ENCODE assay signal across 9 mouse cellular contexts in the genomic region with DNA sequence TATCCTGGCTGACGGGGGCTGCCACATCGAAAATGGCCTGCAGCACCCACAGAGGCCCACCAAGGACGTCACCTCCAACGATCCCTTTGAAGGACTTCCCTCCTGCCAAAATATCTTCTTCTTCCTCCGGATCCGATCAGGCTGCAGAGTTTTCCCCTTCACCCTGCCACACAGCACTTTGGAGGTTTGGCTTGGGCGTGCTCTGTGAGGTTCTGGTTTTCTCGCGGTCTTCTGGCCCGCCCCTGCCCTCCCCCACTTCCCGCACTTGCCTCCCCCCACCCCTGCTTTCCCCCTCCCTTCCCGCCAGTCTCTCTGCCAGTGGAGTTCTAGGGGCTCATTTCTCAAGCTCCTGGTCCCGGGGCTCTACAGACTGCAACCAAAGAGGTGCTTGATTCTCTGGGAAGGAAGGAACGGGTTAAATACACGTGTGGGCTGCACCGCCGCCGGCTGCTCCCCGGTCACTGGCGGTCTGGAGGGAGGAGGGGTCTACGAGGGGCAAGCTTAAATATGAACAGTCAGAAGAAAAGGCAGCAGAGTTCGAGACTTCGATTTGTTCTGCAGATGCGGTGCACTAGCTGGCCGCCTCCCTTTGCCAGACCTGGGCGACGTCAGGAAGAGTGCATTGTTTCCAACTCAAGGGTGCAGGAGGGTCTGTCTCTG. TPM values are rescaled to one million over a fixed set of nuclear protein-coding genes. Genes with fewer than 3 reads are reported as not detected.
DNase-seq lines count a peak whose midpoint lies in the region; ATAC-seq and TF ChIP-seq lines count a peak whose summit lies in the region.
"Had no signal": no experiment of that assay in that cellular context is flagged by ENCODE, and none has a peak within 500 bp of the region (broad histone marks: within the 10 kb centered on the region; RNA-seq: fewer than 3 reads in every experiment).

A gene (minus strand): TSS at position 363 of the 660 bp plus-strand sequence.

- no peak for TF ChIP-seq POLR2A in limb, embryonic 14.5 days (IDR thresholded peaks at IDR 0.05; ENCODE audit: borderline replicate concordance, extremely low read depth, insufficient read depth, insufficient read length)

- H3K9ac ChIP-seq in heart, embryonic 14.5 days (ENCODE audit: low read length) = peak within 1 kb of the TSS; percentile 62
- H3K9ac ChIP-seq in limb, embryonic 14.5 days (ENCODE audit: low read depth, low read length, severe bottlenecking) = peak within 1 kb of the TSS; percentile 32
- H3K9ac ChIP-seq: liver, embryonic 15.5 days had no signal

- H3K36me3 ChIP-seq in heart, embryonic 14.5 days (ENCODE audit: control insufficient read depth, insufficient read depth, low read length) = no peaks in the 10 kb centered on the region
- H3K36me3 ChIP-seq in limb, embryonic 14.5 days (ENCODE audit: control insufficient read depth, insufficient read depth, low read length) = no peaks in the 10 kb centered on the region
- H3K36me3 ChIP-seq: liver, embryonic 15.5 days had no signal

- peaks cover 22 to 38% of the 10 kb centered on the region in 2 experiments; a peak in 3 of 4 replicates for H3K4me1 ChIP-seq in heart, embryonic 14.5 days (ENCODE audit: control insufficient read depth in 2 of 2, insufficient read depth in 2 of 2, low read length in 2 of 2)
- H3K4me1 ChIP-seq in limb, embryonic 14.5 days (ENCODE audit: control insufficient read depth, insufficient read depth, low read length) = peaks cover 29% of the 10 kb centered on the region
- H3K4me1 ChIP-seq: liver, embryonic 15.5 days had no signal

- ATAC-seq in heart, embryonic 14.5 days (ENCODE audit: insufficient number of reproducible peaks, insufficient read depth, low FRiP score, low read depth) = no peak
- peak; percentile 70 for ATAC-seq in limb, embryonic 14.5 days (ENCODE audit: low FRiP score, low read depth)
- ATAC-seq in granulocyte monocyte progenitor cell, adult 5-6 weeks (replicated peaks; ENCODE audit: poor library complexity, severe bottlenecking) = no peak

- H3K27me3 ChIP-seq in heart, embryonic 14.5 days (ENCODE audit: control insufficient read depth, insufficient read depth, low read length) = peaks cover 6% of the 10 kb centered on the region; the same call in 1 of the 2 replicates
- H3K27me3 ChIP-seq in limb, embryonic 14.5 days (ENCODE audit: control insufficient read depth, insufficient read depth, low read length) = no peaks in the 10 kb centered on the region

- under 1% methylated on average over 27 of the region's 27 CpGs for WGBS in heart, embryonic 14.5 days
- 0% methylated on average over 27 of the region's 27 CpGs for WGBS in limb, embryonic 14.5 days

- no peaks in the 10 kb centered on the region for H3K9me3 ChIP-seq in heart, embryonic 14.5 days (ENCODE audit: control insufficient read depth, low read length)
- no peaks in the 10 kb centered on the region for H3K9me3 ChIP-seq in limb, embryonic 14.5 days (ENCODE audit: control insufficient read depth, low read length)
- H3K9me3 ChIP-seq: liver, embryonic 15.5 days had no signal

- peak within 1 kb of the TSS; percentile 81 for H3K4me2 ChIP-seq in heart, embryonic 14.5 days (ENCODE audit: low read length)
- peak within 1 kb of the TSS; percentile 85 for H3K4me2 ChIP-seq in limb, embryonic 14.5 days (replicated peaks; ENCODE audit: low read depth, low read length, severe bottlenecking)
- H3K4me2 ChIP-seq: liver, embryonic 15.5 days had no signal

- peak within 1 kb of the TSS; percentile 38 to 56 for H3K4me3 ChIP-seq in heart, embryonic 14.5 days (ENCODE audit: control insufficient read depth in 1 of 2, insufficient read depth in 1 of 2, low read depth in 1 of 2, low read length in 2 of 2)
- peak within 1 kb of the TSS; percentile 64 for H3K4me3 ChIP-seq in limb, embryonic 14.5 days (replicated peaks; ENCODE audit: low read length)
- H3K4me3 ChIP-seq: liver, embryonic 15.5 days had no signal

- no peak for DNase-seq in urinary bladder, adult 2 months (ENCODE audit: low spot score)
- DNase-seq in urinary bladder, postnatal 4 days (ENCODE audit: low spot score in 2 of 2) = no peak
- DNase-seq in limb, embryonic 14.5 days (ENCODE audit: low spot score) = peak; percentile 64
- no peak for DNase-seq in adrenal gland, postnatal 4 days (ENCODE audit: low spot score in 2 of 2)
- DNase-seq in thymus, postnatal 0 days (ENCODE audit: low spot score) = no peak
- DNase-seq in thymus, postnatal 10 days (ENCODE audit: low spot score in 2 of 2) = no peak

- peak within 1 kb of the TSS in 1 of 2 experiments; percentile 1; a peak in 1 of 4 replicates for H3K27ac ChIP-seq in heart, embryonic 14.5 days (replicated peaks in 1 of 2; ENCODE audit: control insufficient read depth in 1 of 2, insufficient read depth in 1 of 2, low read depth in 2 of 2, low read length in 2 of 2)
- peak within 1 kb of the TSS; percentile 40 for H3K27ac ChIP-seq in limb, embryonic 14.5 days (replicated peaks; ENCODE audit: low read depth, low read length)
- H3K27ac ChIP-seq: liver, embryonic 15.5 days had no signal

RNA-seq across cellular contexts. Expression of the gene that starts here (rescaled TPM):
- polyA plus RNA-seq in urinary bladder, adult 2 months (2012; rRNA removed) = 19.7 and 20.6 TPM in 2 replicates
- polyA plus RNA-seq in heart, embryonic 14.5 days (2014; fragmentation: Nextera tagmentation; extraction: Ambion mirVana) = 7.7 and 8.5 TPM in 2 replicates
- polyA plus RNA-seq in limb, embryonic 14.5 days (2012; rRNA removed) = 18.6 and 19.4 TPM in 2 replicates
- 21.5 and 25.0 TPM in 2 replicates for polyA plus RNA-seq in limb, embryonic 14.5 days (2014; fragmentation: Nextera tagmentation; extraction: Ambion mirVana)
- total RNA-seq in adrenal gland, postnatal 4 days (2021) = 1 to 10 TPM in 1 of 2 experiments, under 1 TPM in 1; 0.85 to 1.5 TPM
- polyA plus RNA-seq in thymus, postnatal 0 days (2015; fragmentation: Nextera tagmentation; extraction: Ambion mirVana) = 0.20 and 0.33 TPM in 2 replicates
- total RNA-seq in granulocyte monocyte progenitor cell, adult 5-6 weeks (2014; fragmentation: Nextera tagmentation) = not detected in 2 replicates
- not detected in 2 replicates for total RNA-seq in granulocyte monocyte progenitor cell, adult 5-6 weeks (2017)
